ENCODE assay signal across 9 mouse cellular contexts in genomic region chr13:58115227-58115626, GRCm38 (mm10). TPM values are rescaled to one million over a fixed set of nuclear protein-coding genes. Genes with fewer than 3 reads are reported as not detected.
DNase-seq lines count a peak whose midpoint lies in the region; ATAC-seq and TF ChIP-seq lines count a peak whose summit lies in the region.
"Had no signal": no experiment of that assay in that cellular context is flagged by ENCODE, and none has a peak within 500 bp of the region (broad histone marks: within the 10 kb centered on the region; RNA-seq: fewer than 3 reads in every experiment).

No protein-coding gene starts in this region.

- H3K4me3 ChIP-seq in forebrain, embryonic 11.5 days (ENCODE audit: low read depth, low read length), result no peak overlapping the region
- H3K4me3 ChIP-seq in forebrain, embryonic 15.5 days, result no peak overlapping the region
- no peak overlapping the region for H3K4me3 ChIP-seq in liver, adult 2 months (ENCODE audit: insufficient read depth, low read depth, low read length)
- H3K4me3 ChIP-seq in myocyte, result no peak overlapping the region

- no peak overlapping the region for H3K27ac ChIP-seq in forebrain, embryonic 11.5 days (ENCODE audit: low read depth, low read length)
- no peak overlapping the region for H3K27ac ChIP-seq in forebrain, embryonic 15.5 days (replicated peaks)
- H3K27ac ChIP-seq in liver, adult 2 months (replicated peaks; ENCODE audit: insufficient read depth, low read depth, low read length), result no peak overlapping the region

- H3K27me3 ChIP-seq in forebrain, embryonic 11.5 days (ENCODE audit: control insufficient read depth, insufficient read depth, low read length), result no peaks in the 10 kb centered on the region
- no peaks in the 10 kb centered on the region for H3K27me3 ChIP-seq in forebrain, embryonic 15.5 days
- no peaks in the 10 kb centered on the region for H3K27me3 ChIP-seq in liver, adult 2 months (ENCODE audit: control insufficient read depth, insufficient read depth, low read length)
- no peaks in the 10 kb centered on the region for H3K27me3 ChIP-seq in myocyte (ENCODE audit: control insufficient read depth, insufficient read depth, insufficient read length)

- H3ac ChIP-seq in myocyte (ENCODE audit: control insufficient read depth, insufficient read length), result no peak overlapping the region

- WGBS in forebrain, embryonic 11.5 days, result 78% methylated on average over 13 of the region's 13 CpGs
- 78% methylated on average over 13 of the region's 13 CpGs for WGBS in forebrain, embryonic 15.5 days
- 68% methylated on average over 13 of the region's 13 CpGs for WGBS in liver, adult 2 months

- no peaks in the 10 kb centered on the region for H3K36me3 ChIP-seq in forebrain, embryonic 11.5 days (ENCODE audit: control insufficient read depth, insufficient read depth, low read length)
- no peaks in the 10 kb centered on the region for H3K36me3 ChIP-seq in forebrain, embryonic 15.5 days
- H3K36me3 ChIP-seq in liver, adult 2 months (ENCODE audit: control insufficient read depth, insufficient read depth, low read length), result no peaks in the 10 kb centered on the region
- no peaks in the 10 kb centered on the region for H3K36me3 ChIP-seq in myocyte (ENCODE audit: control insufficient read depth, insufficient read depth)

- peaks cover 12% of the 10 kb centered on the region for H3K4me1 ChIP-seq in forebrain, embryonic 11.5 days (replicated peaks; ENCODE audit: control insufficient read depth, insufficient read depth, low read length)
- H3K4me1 ChIP-seq in forebrain, embryonic 15.5 days, result peaks cover 16% of the 10 kb centered on the region
- H3K4me1 ChIP-seq in liver, adult 2 months (ENCODE audit: control insufficient read depth, insufficient read depth, low read length), result no peaks in the 10 kb centered on the region

- no peak overlapping the region for H3K4me2 ChIP-seq in forebrain, embryonic 11.5 days (ENCODE audit: low read depth, low read length, severe bottlenecking)
- no peak overlapping the region for H3K4me2 ChIP-seq in forebrain, embryonic 15.5 days (replicated peaks)
- peak overlapping the region; percentile 12 for H3K4me2 ChIP-seq in myocyte (ENCODE audit: low read depth)

- no peak for TF ChIP-seq CTCF in liver, adult 2 months (IDR thresholded peaks at IDR 0.05; ENCODE audit: low read depth, low read length)

- H3K79me2 ChIP-seq in liver, adult 2 months (ENCODE audit: control insufficient read depth, insufficient read depth, low read length), result peaks cover 19% of the 10 kb centered on the region; the same call in 1 of the 2 replicates
- no peaks in the 10 kb centered on the region for H3K79me2 ChIP-seq in myocyte (ENCODE audit: control insufficient read depth, insufficient read depth)

- no peak overlapping the region for H3K9ac ChIP-seq in forebrain, embryonic 11.5 days (ENCODE audit: low read length)
- H3K9ac ChIP-seq in forebrain, embryonic 15.5 days (replicated peaks), result no peak overlapping the region
- H3K9ac ChIP-seq in liver, adult 2 months (ENCODE audit: low read depth, low read length), result no peak overlapping the region

- DNase-seq in forebrain, embryonic 11.5 days (ENCODE audit: low spot score), result peak; percentile 43
- DNase-seq in heart, postnatal 14 days, result peak; percentile 40 to 54
- DNase-seq in liver, adult 2 months (ENCODE audit: extremely low read depth, low read depth, low spot score), result peak; percentile 46
- DNase-seq in layer of hippocampus, postnatal 36 days, result no peak
- DNase-seq in frontal cortex, adult 2 months (ENCODE audit: extremely low spot score in 1 of 2, low spot score in 1 of 2), result no peak
- DNase-seq in layer of hippocampus, postnatal 25 days (ENCODE audit: extremely low spot score in 1 of 2, low spot score in 1 of 2), result no peak

- no peak for TF ChIP-seq POLR2A in liver, adult 2 months (IDR thresholded peaks at IDR 0.05; ENCODE audit: extremely low read depth, insufficient read depth, low read length)
- TF ChIP-seq POLR2A in myocyte (IDR thresholded peaks at IDR 0.05; ENCODE audit: insufficient read length, low read depth), result no peak

- intact Hi-C loops in heart, postnatal 14 days (cut with DNase I), result no loop called here

- H3K9me3 ChIP-seq in forebrain, embryonic 11.5 days (ENCODE audit: control insufficient read depth, low read length), result no peaks in the 10 kb centered on the region
- H3K9me3 ChIP-seq in forebrain, embryonic 15.5 days, result no peaks in the 10 kb centered on the region

- no peak for ATAC-seq in forebrain, embryonic 11.5 days (replicated peaks; ENCODE audit: low FRiP score)
- no peak for ATAC-seq in forebrain, embryonic 15.5 days (replicated peaks)
- ATAC-seq: CD4-positive, CD25-positive, alpha-beta regulatory T cell, adult 4 months had no signal

TF ChIP-seq in myocyte, 11 proteins besides CTCF, POLR2A, EP300 and RAD21:
- TF ChIP-seq TCF12 (IDR thresholded peaks at IDR 0.05; ENCODE audit: insufficient read depth, poor library complexity, severe bottlenecking) (no peak), USF1 (IDR thresholded peaks at IDR 0.05; ENCODE audit: low read depth) (no peak), CEBPB (IDR thresholded peaks at IDR 0.05; ENCODE audit: insufficient read depth, poor library complexity, severe bottlenecking) (no peak), MYOG (IDR thresholded peaks at IDR 0.05; ENCODE audit: control insufficient read depth in 1 of 3, insufficient read depth in 1 of 3, insufficient read length in 2 of 3, low read depth in 2 of 3) (no peak), POLR2AphosphoS2 (IDR thresholded peaks at IDR 0.05; ENCODE audit: insufficient read length, low read depth) (no peak), REST (IDR thresholded peaks at IDR 0.05; ENCODE audit: insufficient read depth, insufficient read length) (no peak), TCF3 (IDR thresholded peaks at IDR 0.05; ENCODE audit: insufficient read length, low read depth) (no peak), MYOD1 (IDR thresholded peaks at IDR 0.05; ENCODE audit: control insufficient read depth in 1 of 3, insufficient read length in 2 of 3, low read depth in 2 of 3) (no peak), MAX (IDR thresholded peaks at IDR 0.05; ENCODE audit: low read depth) (no peak), SRF (IDR thresholded peaks at IDR 0.05; ENCODE audit: control insufficient read depth, insufficient read length, low read depth) (no peak), E2F4 (IDR thresholded peaks at IDR 0.05; ENCODE audit: insufficient read depth) (no peak)

RNA-seq across cellular contexts. Expression of gene Klhl3, which starts 1.8 kb away (rescaled TPM):
- polyA plus RNA-seq in forebrain, embryonic 11.5 days (2014; fragmentation: Nextera tagmentation; extraction: Ambion mirVana), result 3.1 TPM in 2 replicates
- 8.6 and 9.0 TPM in 2 replicates for polyA plus RNA-seq in forebrain, embryonic 15.5 days (2015; fragmentation: Nextera tagmentation; extraction: Ambion mirVana)
- 1 to 10 TPM; 3.7 to 4.1 TPM for total RNA-seq in heart, postnatal 14 days (2021)
- 4.0 and 4.7 TPM in 2 replicates for total RNA-seq in liver, adult 2 months (2014; rRNA removed)
- polyA plus RNA-seq in liver, adult 2 months (2012; rRNA removed), result 3.2 TPM in 2 replicates
- 0.01 TPM for polyA plus RNA-seq in myocyte (2012; fragmentation: generic; extraction: Trizol)
- 10 to 100 TPM; 50.4 to 52.7 TPM for total RNA-seq in layer of hippocampus, postnatal 36 days (2021)
- polyA plus RNA-seq in frontal cortex, adult 2 months (2012; rRNA removed), result 28.9 and 30.1 TPM in 2 replicates
- total RNA-seq in layer of hippocampus, postnatal 25 days (2021), result 10 to 100 TPM; 45.2 to 47.4 TPM

RNA-seq across cellular contexts. Expression of gene Hnrnpa0, which starts 13.1 kb away (rescaled TPM):
- polyA plus RNA-seq in forebrain, embryonic 11.5 days (2014; fragmentation: Nextera tagmentation; extraction: Ambion mirVana), result 50.5 and 51.2 TPM in 2 replicates
- 52.4 and 57.9 TPM in 2 replicates for polyA plus RNA-seq in forebrain, embryonic 15.5 days (2015; fragmentation: Nextera tagmentation; extraction: Ambion mirVana)
- 10 to 100 TPM; 87.3 to 92.4 TPM for total RNA-seq in heart, postnatal 14 days (2021)
- total RNA-seq in liver, adult 2 months (2014; rRNA removed), result 16.1 and 20.3 TPM in 2 replicates
- polyA plus RNA-seq in liver, adult 2 months (2012; rRNA removed), result 35.4 and 36.0 TPM in 2 replicates
- polyA plus RNA-seq in myocyte (2012; fragmentation: generic; extraction: Trizol), result 122 TPM
- total RNA-seq in layer of hippocampus, postnatal 36 days (2021), result 100 to 1,000 TPM; 112 to 119 TPM
- polyA plus RNA-seq in frontal cortex, adult 2 months (2012; rRNA removed), result 97.9 and 101 TPM in 2 replicates
- total RNA-seq in layer of hippocampus, postnatal 25 days (2021), result 100 to 1,000 TPM; 127 to 131 TPM

RNA-seq across cellular contexts. Expression of gene Idnk, which starts 42.2 kb away (rescaled TPM):
- 41.6 and 45.8 TPM in 2 replicates for polyA plus RNA-seq in forebrain, embryonic 11.5 days (2014; fragmentation: Nextera tagmentation; extraction: Ambion mirVana)
- 65.6 and 74.9 TPM in 2 replicates for polyA plus RNA-seq in forebrain, embryonic 15.5 days (2015; fragmentation: Nextera tagmentation; extraction: Ambion mirVana)
- total RNA-seq in heart, postnatal 14 days (2021), result 10 to 100 TPM; 18.3 to 22.4 TPM
- 34.0 and 34.5 TPM in 2 replicates for total RNA-seq in liver, adult 2 months (2014; rRNA removed)
- 26.9 and 27.3 TPM in 2 replicates for polyA plus RNA-seq in liver, adult 2 months (2012; rRNA removed)
- polyA plus RNA-seq in myocyte (2012; fragmentation: generic; extraction: Trizol), result 21.0 TPM
- total RNA-seq in layer of hippocampus, postnatal 36 days (2021), result 10 to 100 TPM; 27.5 to 29.9 TPM
- polyA plus RNA-seq in frontal cortex, adult 2 months (2012; rRNA removed), result 21.2 and 23.2 TPM in 2 replicates
- 10 to 100 TPM; 26.3 to 28.2 TPM for total RNA-seq in layer of hippocampus, postnatal 25 days (2021)

Comparison
In these comparisons a context has a peak if more than half of its experiments do, and no peak if none do; other contexts are left out.
1. DNase-seq: peak in forebrain, embryonic 11.5 days (single experiment), heart, postnatal 14 days (2 of 2) and liver, adult 2 months (single experiment); none in layer of hippocampus, postnatal 36 days (0 of 2), frontal cortex, adult 2 months (0 of 2) and layer of hippocampus, postnatal 25 days (0 of 2).